Mouse (Mus musculus) limb, embryonic 11.5 days (tissue): ENCODE results near the gene Crnkl1. TPM values are rescaled to one million over a fixed set of nuclear protein-coding genes. Genes with fewer than 3 reads are reported as not detected.

Source experiments
- ATAC-seq: fragments of 200-750 bp; cut with Nextera tagmentation; 2 replicates; pipeline ENCODE4 v1.8.0; 2017; ENCODE audit warnings: low read depth; ENCODE audit not compliant: insufficient number of reproducible peaks, low FRiP score, low TSS enrichment
- DNase-seq: peaks from one replicate; pipeline ENCODE4 v3.0.0-alpha.2; 2015; ENCODE audit warnings: low spot score
- H3K27ac ChIP-seq: fragments of 300-500 bp; sonication (generic); replicated peaks from 2 replicates; pipeline ENCODE4 v1.5.1; 2014; ENCODE audit warnings: low read depth, mild to moderate bottlenecking, low read length
- H3K27me3 ChIP-seq: fragments of 300-500 bp; sonication (generic); 2 replicates; pipeline ENCODE4 v1.6.1; 2014; ENCODE audit warnings: mild to moderate bottlenecking, low read length, mixed read lengths; ENCODE audit not compliant: control insufficient read depth, insufficient read depth
- H3K36me3 ChIP-seq: fragments of 300-500 bp; sonication (generic); 2 replicates; pipeline ENCODE4 v1.6.1; 2014; ENCODE audit warnings: mild to moderate bottlenecking, low read length, moderate library complexity, mixed read lengths; ENCODE audit not compliant: control insufficient read depth, insufficient read depth
- H3K4me1 ChIP-seq: fragments of 300-500 bp; sonication (generic); 2 replicates; pipeline ENCODE4 v1.6.1; 2014; ENCODE audit warnings: low read length, mixed read lengths; ENCODE audit not compliant: control insufficient read depth, insufficient read depth
- H3K4me2 ChIP-seq: fragments of 300-500 bp; sonication (generic); 2 replicates; pipeline ENCODE4 v1.6.1; 2014; ENCODE audit warnings: low read depth, mild to moderate bottlenecking, moderate library complexity; ENCODE audit not compliant: severe bottlenecking
- H3K4me3 ChIP-seq: fragments of 300-500 bp; sonication (generic); 2 replicates; pipeline ENCODE4 v1.5.1; 2014; ENCODE audit warnings: low read depth, low read length
- H3K9ac ChIP-seq: fragments of 300-500 bp; sonication (generic); 2 replicates; pipeline ENCODE4 v1.6.1; 2014; ENCODE audit warnings: mild to moderate bottlenecking, low read length
- H3K9me3 ChIP-seq: fragments of 300-500 bp; sonication (generic); 2 replicates; pipeline ENCODE4 v1.6.1; 2016; ENCODE audit warnings: low read length; ENCODE audit not compliant: control insufficient read depth
- WGBS: fragments of 180-500 bp; shearing (Covaris S2); extraction: QIAGEN DNeasy Blood & Tissue Kit; methylation state at CpG from one replicate; pipeline ENCODE4 v1.1.7; 2014; 5-methylcytosine and 5-hydroxymethylcytosine counted together
- microRNA-seq: library from miRNA; unstranded; fragments of <30 nt; microRNA quantifications from one replicate; pipeline ENCODE4, GENCODE M21; 2016
- polyA plus RNA-seq: library from polyadenylated mRNA; unstranded; fragments of >200 nt; fragmentation: Nextera tagmentation; extraction: Ambion mirVana; gene quantifications from 2 replicates; pipeline ENCODE4 v1.2.1, GENCODE M21; 2014

Gene Crnkl1
- polyA plus RNA-seq, 1 experiment from 2014 or later = 45.8 TPM

DNA sequence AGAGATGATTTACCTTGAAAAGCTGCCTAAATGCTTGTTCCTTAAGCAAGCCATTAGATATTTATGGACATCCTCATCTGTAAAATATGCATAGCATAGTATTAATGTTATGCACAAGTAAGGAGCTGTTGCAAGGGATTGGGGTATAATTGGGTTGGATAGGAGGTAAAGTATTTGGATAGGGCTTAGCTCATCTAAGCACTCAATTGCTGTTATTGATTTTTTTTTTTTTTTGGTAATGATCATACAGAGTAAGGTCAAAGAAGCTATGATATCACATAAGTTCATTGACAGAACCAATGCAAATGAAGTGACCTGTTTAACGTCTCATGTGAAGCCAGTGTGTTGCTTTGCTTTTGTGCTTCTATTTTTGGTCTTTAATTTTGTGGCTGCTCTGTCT is 60.9 kb downstream of the Crnkl1 start:
- Histone ChIP-seq H3K9ac (no peak overlapping the region), H3K4me1 (no peaks in the 10 kb centered on the region), H3K36me3 (no peaks in the 10 kb centered on the region; the same call in 1 of the 2 replicates), H3K4me3 (no peak overlapping the region), H3K4me2 (no peak overlapping the region), H3K27me3 (no peaks in the 10 kb centered on the region), H3K9me3 (no peaks in the 10 kb centered on the region), H3K27ac (no peak overlapping the region)
- no peak for DNase-seq
- no peak for ATAC-seq
- 90% methylated on average over 1 of the region's 1 CpGs for WGBS

DNA sequence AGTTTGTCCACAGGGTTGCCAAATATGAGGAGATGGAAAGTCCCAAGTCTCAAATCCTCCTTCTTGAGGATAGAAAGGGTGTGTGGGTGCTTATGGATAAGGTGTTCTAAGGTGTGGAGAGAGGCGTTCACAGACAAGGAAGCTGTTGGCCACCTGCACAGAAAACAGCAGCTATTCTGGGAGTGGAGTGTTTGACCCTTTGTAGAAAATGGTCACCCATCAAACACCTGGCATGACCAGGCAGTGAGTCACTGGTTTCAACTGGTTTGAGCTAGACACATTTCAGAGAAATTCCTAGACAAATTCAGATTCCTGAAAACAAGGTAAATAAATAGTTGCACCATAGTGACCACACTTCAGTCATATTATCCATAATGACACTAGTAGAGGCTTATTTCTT is 62.7 kb downstream of the Crnkl1 start:
- ATAC-seq = no peak
- Histone ChIP-seq H3K36me3 (no peaks in the 10 kb centered on the region), H3K9ac (no peak overlapping the region), H3K27me3 (no peaks in the 10 kb centered on the region), H3K9me3 (no peaks in the 10 kb centered on the region), H3K4me3 (no peak overlapping the region), H3K4me1 (no peaks in the 10 kb centered on the region), H3K27ac (no peak overlapping the region), H3K4me2 (no peak overlapping the region)
- no peak for DNase-seq
- WGBS = 92% methylated on average over 1 of the region's 1 CpGs

GRCm38 (mm10) chr2:145871308-145871707 is 63.5 kb downstream of the Crnkl1 start:
- H3K4me3 ChIP-seq = no peak overlapping the region
- 79% methylated on average over 4 of the region's 4 CpGs for WGBS
- DNase-seq (no peak), ATAC-seq (no peak)
- H3K4me2 ChIP-seq = no peak overlapping the region
- H3K36me3 ChIP-seq = no peaks in the 10 kb centered on the region
- no peaks in the 10 kb centered on the region for H3K9me3 ChIP-seq
- H3K27me3 ChIP-seq = no peaks in the 10 kb centered on the region
- no peak overlapping the region for H3K9ac ChIP-seq
- H3K27ac ChIP-seq = no peak overlapping the region
- no peaks in the 10 kb centered on the region for H3K4me1 ChIP-seq

Small RNA genes lying within 50 kb of the gene (microRNA-seq; reads per million reads assigned to microRNA genes)
- not detected for gene Gm25026

Other genes starting within 250 kb of the Crnkl1 start
- gene Naa20, start 32.9 kb downstream of the Crnkl1 start, polyA plus RNA-seq = 153 and 159 TPM in 2 replicates
- gene Cfap61, start 230 bp downstream of the Crnkl1 start, polyA plus RNA-seq = 0.08 and 0.09 TPM in 2 replicates